Mouse (Mus musculus) cerebellum, postnatal 14 days (tissue): ENCODE measurements around the gene Cnot2.

Experiments used
- DNase-seq, 2 experiments: peaks; one replicate each; pipeline ENCODE4 v3.0.0; 2021; ENCODE audit warnings: mixed read lengths in 2 of 2

The Cnot2 gene

DNA sequence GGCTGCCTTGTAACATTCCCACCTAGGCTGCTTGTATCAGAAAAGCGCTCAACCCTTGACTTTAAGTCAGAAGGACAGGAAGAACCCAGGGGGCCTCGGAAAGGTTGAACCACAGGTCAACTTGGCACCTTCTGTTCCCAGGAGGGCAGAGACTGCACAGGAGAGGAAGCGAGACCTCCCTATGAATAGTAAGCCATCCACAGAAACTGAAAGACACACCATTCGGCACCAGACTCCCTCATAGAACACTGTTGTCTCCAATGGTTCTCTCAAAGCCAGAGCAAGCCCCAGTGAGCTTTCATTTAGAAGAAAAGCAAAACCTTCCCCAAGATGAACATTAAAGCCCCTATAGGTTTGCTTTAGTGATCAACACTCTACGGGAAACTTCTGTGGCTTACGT lies 105.6 kb downstream of the Cnot2 start:
- DNase-seq: no peak

DNA sequence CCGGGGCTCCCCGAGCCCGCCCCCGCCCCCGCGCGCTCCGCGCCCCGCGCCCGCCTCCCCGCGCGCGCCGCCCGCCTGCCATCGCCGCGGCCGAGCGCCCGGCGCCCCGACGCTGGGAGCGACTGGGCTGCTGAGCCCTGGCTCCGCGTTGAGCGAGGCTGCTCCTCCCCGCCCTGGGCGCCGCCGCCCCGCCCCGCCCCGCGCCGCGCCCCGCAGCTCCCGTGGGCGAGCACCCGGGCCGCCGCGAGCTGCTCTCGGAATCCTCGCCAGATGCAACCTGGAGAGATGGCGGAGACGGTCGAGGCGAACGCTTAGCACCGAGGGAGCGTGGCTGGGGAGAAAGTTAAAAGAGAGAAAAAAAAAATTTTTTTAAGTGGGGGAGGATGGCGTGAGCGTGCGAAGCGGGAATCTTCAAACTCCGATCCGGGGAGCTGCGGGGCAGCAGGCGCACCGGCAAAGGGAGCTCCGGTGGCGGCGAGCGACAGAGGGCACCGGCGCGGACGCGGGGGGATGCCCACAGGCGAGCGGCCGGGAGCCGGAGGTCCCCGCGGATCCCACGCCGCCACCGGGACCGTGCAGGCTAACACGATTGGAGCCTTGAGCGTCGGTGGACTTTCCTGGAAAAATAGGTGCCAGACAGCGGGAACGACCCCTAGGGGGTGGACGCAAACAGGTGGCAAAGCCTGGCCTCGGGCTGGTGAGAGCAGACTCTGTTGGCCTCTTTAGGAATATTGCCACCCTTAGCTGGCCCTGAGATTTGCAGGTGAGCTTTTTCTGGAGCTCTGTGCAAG lies 107.4 kb downstream of the Cnot2 start, which contains the start of gene Kcnmb4:
Gene Kcnmb4 (minus strand): TSS at position 120 of the 791 bp plus-strand sequence.
- DNase-seq: peak; percentile 75 to 79

- peak; percentile 67 to 71 for DNase-seq
These were observed 108.1 kb downstream of the Cnot2 start for GRCm38 (mm10) chr10:116473071-116473758.

DNA sequence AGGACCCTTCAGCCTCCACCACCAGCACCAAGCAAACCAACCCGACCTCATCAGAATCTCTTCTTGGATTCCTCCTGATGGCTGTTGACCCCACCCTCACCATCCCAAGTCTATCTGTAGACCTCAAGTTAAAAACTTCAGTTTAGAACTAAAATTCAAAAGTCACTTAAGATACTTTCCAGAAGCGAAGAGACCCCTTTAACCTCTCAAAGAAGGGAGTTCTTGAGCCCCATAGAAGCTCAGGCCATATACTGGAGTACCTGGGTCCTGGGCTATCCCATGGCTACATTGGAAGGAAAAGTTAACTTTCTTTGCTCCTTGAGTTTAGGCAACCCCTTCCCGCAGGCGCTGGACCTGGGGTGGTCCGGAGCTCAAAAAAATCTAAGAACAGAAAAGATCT lies 108.7 kb downstream of the Cnot2 start:
- no peak for DNase-seq

GRCm38 (mm10) chr10:116470306-116470925 lies 110.9 kb downstream of the Cnot2 start:
- peak in 1 of 2 experiments; percentile 36 for DNase-seq

GRCm38 (mm10) chr10:116468094-116468493 lies 113.2 kb downstream of the Cnot2 start:
- DNase-seq: no peak

DNA sequence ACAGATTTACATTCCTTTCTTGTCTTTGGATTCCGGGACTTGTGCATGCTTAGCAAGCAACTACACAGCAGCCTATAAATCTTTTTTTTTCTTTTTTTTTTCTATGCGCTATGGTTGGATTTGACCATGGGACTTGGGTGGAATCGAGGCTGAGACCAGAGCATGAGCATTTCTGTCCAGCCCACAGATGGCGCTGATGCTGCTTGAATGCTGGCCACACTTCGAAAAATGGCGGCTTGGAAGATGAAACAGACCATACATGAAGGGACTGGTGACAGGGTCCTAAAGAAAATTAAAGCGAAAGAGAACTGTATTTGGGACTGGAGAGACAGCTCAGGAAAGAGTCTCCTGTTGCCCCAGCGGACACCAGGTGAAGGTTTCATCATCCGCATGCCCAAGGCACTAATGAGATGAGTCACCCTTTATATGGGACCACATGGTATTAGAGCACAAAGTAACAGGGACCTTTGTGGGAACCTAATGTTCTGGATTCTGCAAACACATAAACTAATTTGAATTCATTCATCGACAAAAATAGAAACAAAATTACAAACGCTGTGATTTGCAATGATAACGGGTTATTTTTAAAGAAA lies 117.5 kb downstream of the Cnot2 start:
- DNase-seq: no peak

DNA sequence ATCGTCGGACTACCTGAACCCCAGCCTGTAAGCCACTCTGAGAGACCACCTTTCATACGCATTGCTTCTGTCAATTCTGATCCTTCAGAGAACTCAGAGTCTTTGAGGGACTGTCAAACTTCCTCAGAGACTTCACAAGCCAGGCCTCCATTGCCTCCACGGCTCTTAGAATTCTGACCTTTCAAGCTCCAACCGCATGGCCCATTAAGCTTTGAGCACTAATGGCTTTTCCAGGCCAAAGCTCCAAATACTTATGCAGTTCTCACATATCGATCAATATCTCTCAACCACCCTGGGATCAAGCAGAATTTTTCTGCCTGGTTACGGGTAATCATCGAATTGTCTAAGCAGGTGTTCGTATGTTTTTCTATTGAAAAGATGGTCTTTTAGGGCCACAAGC lies 119.9 kb downstream of the Cnot2 start:
- DNase-seq: no peak

- no peak for DNase-seq
These were observed 122.5 kb downstream of the Cnot2 start for GRCm38 (mm10) chr10:116458786-116459185.

DNA sequence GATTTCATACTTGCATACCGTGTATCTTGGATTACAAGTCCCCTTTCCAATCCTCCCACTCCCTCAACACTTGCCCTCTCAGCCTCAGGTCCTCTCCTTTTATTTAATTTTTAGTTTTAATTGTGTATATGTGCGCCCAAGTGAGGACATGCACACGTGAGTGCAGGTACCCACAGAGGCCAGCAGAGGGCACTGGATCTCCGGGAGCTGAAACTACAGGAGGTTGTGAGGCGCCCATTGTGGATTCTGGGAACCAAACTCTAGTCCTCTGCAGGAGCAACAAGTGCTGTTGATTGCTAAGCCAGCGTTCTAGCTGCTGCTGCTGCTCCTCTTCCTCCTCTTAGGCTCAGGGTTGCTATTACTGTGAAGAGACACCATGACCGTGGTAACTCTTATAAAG lies 128.5 kb downstream of the Cnot2 start:
- DNase-seq: no peak

DNA sequence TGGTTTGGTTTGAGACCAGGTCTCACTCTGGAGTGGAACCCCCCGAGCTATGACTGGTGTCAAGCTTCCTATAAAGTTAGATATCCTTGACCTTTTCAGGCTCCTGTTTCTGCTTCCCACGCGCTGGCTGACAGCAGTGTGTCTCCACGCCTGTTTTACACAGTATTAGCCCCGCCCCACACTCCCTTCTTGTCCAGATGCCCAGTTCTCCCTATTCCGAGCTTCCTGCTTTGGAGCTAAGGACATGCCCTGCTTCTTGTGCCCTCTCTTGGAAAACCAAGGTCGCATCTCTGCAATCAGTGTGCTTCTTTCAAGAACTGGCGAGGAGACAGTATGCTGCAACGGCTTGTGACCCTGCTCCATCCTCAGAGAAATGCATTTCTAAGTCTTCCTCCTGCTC lies 130.7 kb downstream of the Cnot2 start:
- peak; percentile 31 to 41 for DNase-seq

DNA sequence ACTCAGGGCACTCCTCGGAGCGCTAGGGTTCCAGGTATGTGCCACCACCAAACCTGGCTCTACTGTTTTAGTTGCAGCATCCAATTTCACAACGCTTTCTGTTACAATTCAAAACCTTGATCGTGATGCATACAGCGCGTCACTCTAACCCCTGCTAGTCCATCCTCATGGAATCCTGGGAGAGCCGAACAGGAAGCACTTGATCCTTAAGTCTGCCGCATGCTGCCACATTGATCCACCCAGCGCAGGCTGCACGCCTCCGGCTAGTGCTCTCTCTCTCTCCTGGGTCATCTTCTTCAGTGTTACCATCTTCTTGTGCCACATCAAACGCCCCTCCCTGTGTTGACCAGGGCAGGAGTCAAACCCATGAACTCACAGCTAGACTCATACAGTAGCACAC lies 133.1 kb downstream of the Cnot2 start:
- no peak for DNase-seq

DNA sequence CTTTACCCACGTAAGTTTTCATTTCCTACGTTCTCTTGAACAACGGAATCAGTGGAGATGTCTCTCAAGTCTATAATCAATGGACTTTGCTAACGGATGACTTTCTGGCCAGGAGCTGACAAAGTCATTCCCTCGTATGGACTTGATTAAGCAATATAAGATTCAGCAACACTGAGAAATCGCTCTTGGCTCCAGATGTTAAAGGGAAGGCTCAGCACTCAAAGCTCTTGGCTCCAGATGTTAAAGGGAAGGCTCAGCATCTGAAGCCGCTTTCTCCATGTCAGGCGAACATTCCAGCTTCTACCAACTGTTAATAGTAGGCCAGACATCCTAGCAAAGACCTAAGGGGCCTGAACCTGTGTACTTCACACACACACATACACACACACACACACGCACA lies 134.1 kb downstream of the Cnot2 start:
- DNase-seq: no peak

- no peak for DNase-seq
These were observed 135.3 kb downstream of the Cnot2 start for GRCm38 (mm10) chr10:116446040-116446439.

DNA sequence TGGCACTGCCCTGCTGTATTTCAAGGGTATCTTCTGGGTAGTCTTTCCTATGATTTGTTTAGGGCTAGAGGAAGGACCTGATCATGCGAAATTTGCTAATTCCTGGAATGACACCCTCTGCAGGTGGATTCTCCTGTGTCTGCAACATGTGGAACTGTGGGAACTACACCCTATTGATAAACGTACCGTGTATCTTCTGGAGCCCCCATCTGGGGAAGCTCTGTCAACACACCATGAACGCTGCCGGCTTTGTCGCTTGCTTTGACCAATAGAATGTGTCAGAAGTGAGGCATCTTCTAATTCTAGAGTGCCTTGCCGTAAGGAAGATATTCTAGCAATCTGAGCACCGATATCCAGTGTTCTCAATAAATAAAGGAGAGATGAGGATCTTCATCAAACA lies 136.5 kb downstream of the Cnot2 start:
- no peak for DNase-seq

DNA sequence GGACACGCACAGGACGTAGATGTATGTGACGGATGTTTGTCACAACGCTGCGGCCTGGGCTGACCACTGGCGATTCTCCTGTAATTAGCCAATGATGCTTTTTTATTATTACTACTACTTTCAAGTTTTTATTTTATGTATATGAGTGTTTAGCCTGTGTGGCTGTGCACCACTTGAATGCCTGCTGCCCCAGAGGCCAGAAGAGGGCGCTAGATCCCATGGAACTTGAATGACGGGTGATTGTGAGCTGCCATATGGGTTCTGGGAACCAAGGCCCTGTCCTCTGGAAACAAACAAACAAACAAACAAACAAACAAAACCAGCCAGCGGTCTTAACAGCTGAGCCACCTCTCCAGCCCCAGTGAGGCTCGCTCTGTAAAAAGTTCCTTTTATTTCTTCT lies 136.9 kb downstream of the Cnot2 start:
- DNase-seq: no peak

- no peak for DNase-seq
These were observed 140.4 kb downstream of the Cnot2 start for GRCm38 (mm10) chr10:116440946-116441345.

DNA sequence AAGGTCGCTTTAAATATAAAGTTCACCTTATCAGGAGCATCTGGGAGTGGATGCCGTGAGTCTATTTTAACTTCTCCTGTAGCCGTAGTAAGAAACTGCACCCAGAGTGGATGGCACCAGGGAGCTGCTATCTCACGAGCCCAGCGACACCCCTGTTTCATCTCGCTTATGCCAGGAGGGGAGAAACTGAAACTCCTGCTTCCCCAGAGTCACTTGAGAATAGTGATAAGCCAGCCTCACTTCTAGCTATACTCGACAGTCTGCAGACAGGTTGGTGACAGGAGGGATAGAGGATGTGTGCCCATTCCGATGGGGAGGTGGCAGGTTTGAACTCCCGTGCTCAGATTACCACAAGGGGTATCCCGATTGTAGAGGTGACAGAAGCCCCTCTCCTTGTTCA lies 141.2 kb downstream of the Cnot2 start:
- no peak for DNase-seq

- DNase-seq: no peak
These were observed 145.9 kb downstream of the Cnot2 start for GRCm38 (mm10) chr10:116435455-116435854.
